Mouse (Mus musculus): ENCODE results near the gene Rnf157. TPM values are rescaled to one million over a fixed set of nuclear protein-coding genes. Genes with fewer than 3 reads are reported as not detected.

The Rnf157 gene
- polyA plus RNA-seq (2015; fragmentation: Nextera tagmentation; extraction: Ambion mirVana) = 3.8 and 5.7 TPM in 2 replicates

GRCm38 (mm10) chr11:116412904-116413630 is at the start of gene Rnf157:
Gene Rnf157, minus strand, starts transcription at chr11:116413032.

GRCm38 (mm10) chr11:116433356-116434286 is 20.8 kb upstream of the Rnf157 start, which contains the start of gene Ubald2:
Gene Ubald2, plus strand, starts transcription at chr11:116434094.

GRCm38 (mm10) chr11:116335244-116336036 is 77.4 kb downstream of the Rnf157 start, which contains the start of gene Foxj1:
Gene Foxj1, minus strand, starts transcription at chr11:116335399.

GRCm38 (mm10) chr11:116307019-116307725 is 105.7 kb downstream of the Rnf157 start, which contains the start of gene Exoc7:
Gene Exoc7, minus strand, starts transcription at chr11:116307233.

Other genes starting within 250 kb of the Rnf157 start
- gene Fbf1, start 244.9 kb downstream of the Rnf157 start, polyA plus RNA-seq (2015; fragmentation: Nextera tagmentation; extraction: Ambion mirVana) = 12.2 and 13.6 TPM in 2 replicates
- 26.7 and 29.4 TPM in 2 replicates for gene Ten1, start 214.2 kb downstream of the Rnf157 start, polyA plus RNA-seq (2015; fragmentation: Nextera tagmentation; extraction: Ambion mirVana)
- 32.0 and 37.1 TPM in 2 replicates for gene Acox1, start 214.0 kb downstream of the Rnf157 start, polyA plus RNA-seq (2015; fragmentation: Nextera tagmentation; extraction: Ambion mirVana)
- gene Evpl, start 175.0 kb downstream of the Rnf157 start, polyA plus RNA-seq (2015; fragmentation: Nextera tagmentation; extraction: Ambion mirVana) = 17.0 and 21.1 TPM in 2 replicates
- gene Srp68, start 138.8 kb downstream of the Rnf157 start, polyA plus RNA-seq (2015; fragmentation: Nextera tagmentation; extraction: Ambion mirVana) = 56.4 and 58.5 TPM in 2 replicates
- 3.9 and 4.6 TPM in 2 replicates for gene Galr2, start 132.1 kb downstream of the Rnf157 start, polyA plus RNA-seq (2015; fragmentation: Nextera tagmentation; extraction: Ambion mirVana)
- 43.7 and 51.1 TPM in 2 replicates for gene Exoc7, start 105.8 kb downstream of the Rnf157 start, polyA plus RNA-seq (2015; fragmentation: Nextera tagmentation; extraction: Ambion mirVana)
- 0.19 and 0.45 TPM in 2 replicates for gene Foxj1, start 77.6 kb downstream of the Rnf157 start, polyA plus RNA-seq (2015; fragmentation: Nextera tagmentation; extraction: Ambion mirVana)
- 28.5 and 29.0 TPM in 2 replicates for gene Ubald2, start 21.1 kb upstream of the Rnf157 start, polyA plus RNA-seq (2015; fragmentation: Nextera tagmentation; extraction: Ambion mirVana)
- 0.15 TPM in 1 of 2 replicates, not detected in the other for gene Qrich2, start 53.2 kb upstream of the Rnf157 start, polyA plus RNA-seq (2015; fragmentation: Nextera tagmentation; extraction: Ambion mirVana)
- 104 and 124 TPM in 2 replicates for gene Prpsap1, start 81.2 kb upstream of the Rnf157 start, polyA plus RNA-seq (2015; fragmentation: Nextera tagmentation; extraction: Ambion mirVana)
- gene Sphk1, start 117.9 kb upstream of the Rnf157 start, polyA plus RNA-seq (2015; fragmentation: Nextera tagmentation; extraction: Ambion mirVana) = 11.5 and 12.1 TPM in 2 replicates
- 7.0 and 8.3 TPM in 2 replicates for gene Ube2o, start 168.4 kb upstream of the Rnf157 start, polyA plus RNA-seq (2015; fragmentation: Nextera tagmentation; extraction: Ambion mirVana)
- gene Aanat, start 173.4 kb upstream of the Rnf157 start, polyA plus RNA-seq (2015; fragmentation: Nextera tagmentation; extraction: Ambion mirVana) = not detected in 2 replicates
- gene Rhbdf2, start 214.0 kb upstream of the Rnf157 start, polyA plus RNA-seq (2015; fragmentation: Nextera tagmentation; extraction: Ambion mirVana) = 3.3 and 6.2 TPM in 2 replicates
- 2.0 and 2.1 TPM in 2 replicates for gene Prcd, start 240.5 kb upstream of the Rnf157 start, polyA plus RNA-seq (2015; fragmentation: Nextera tagmentation; extraction: Ambion mirVana)
- 83.3 and 84.4 TPM in 2 replicates for gene Cygb, start 241.3 kb upstream of the Rnf157 start, polyA plus RNA-seq (2015; fragmentation: Nextera tagmentation; extraction: Ambion mirVana)

All from urinary bladder, postnatal 0 days (tissue).